Mouse (Mus musculus) kidney, postnatal 14 days (tissue): ENCODE data around the gene Scp2.
A peak's percentile ranks its signal among the peaks of the same experiment; 100 is the strongest.
"Not testable (repeated sequence)": the region's sequence is repeated elsewhere in the genome, so short reads cannot be mapped to it uniquely, and the experiment has no call there.

Experiments
- DNase-seq: peaks from one replicate; pipeline ENCODE4 v3.0.0; 2022; ENCODE audit warnings: mixed read lengths

Gene Scp2

GRCm38 (mm10) chr4:108144880-108145279 is at the start of gene Scp2:
Scp2 (minus strand) TSS chr4:108144998.
- DNase-seq, result peak; percentile 30

GRCm38 (mm10) chr4:108192821-108193323 is 48.1 kb upstream of the Scp2 start:
- no peak for DNase-seq

- DNase-seq, result no peak
Observed at GRCm38 (mm10) chr4:108182278-108182677, 37.5 kb upstream of the Scp2 start.

- no peak for DNase-seq
Observed at GRCm38 (mm10) chr4:108168056-108168455, 23.3 kb upstream of the Scp2 start.

GRCm38 (mm10) chr4:108166874-108167273 is 22.1 kb upstream of the Scp2 start:
- DNase-seq, result no peak

GRCm38 (mm10) chr4:108165152-108165895 is 20.5 kb upstream of the Scp2 start, which contains the start of gene Echdc2:
Echdc2 (plus strand) TSS chr4:108165437.
- DNase-seq, result peak; percentile 54

- DNase-seq, result no peak
Observed at GRCm38 (mm10) chr4:108163291-108163690, 18.5 kb upstream of the Scp2 start.

- DNase-seq, result no peak
Observed at GRCm38 (mm10) chr4:108161936-108162335, 17.1 kb upstream of the Scp2 start.

- DNase-seq, result not testable (repeated sequence)
Observed at GRCm38 (mm10) chr4:108155141-108155540, 10.3 kb upstream of the Scp2 start.

GRCm38 (mm10) chr4:108145554-108145953 is 756 bp upstream of the Scp2 start:
- DNase-seq, result not testable (repeated sequence)

GRCm38 (mm10) chr4:108143778-108144177 is 1.0 kb downstream of the Scp2 start:
- peak; percentile 61 for DNase-seq

GRCm38 (mm10) chr4:108143178-108143577 is 1.6 kb downstream of the Scp2 start:
- DNase-seq, result not testable (repeated sequence)

GRCm38 (mm10) chr4:108136938-108137337 is 7.9 kb downstream of the Scp2 start:
- DNase-seq, result no peak

- DNase-seq, result no peak
Observed at GRCm38 (mm10) chr4:108130452-108130851, 14.3 kb downstream of the Scp2 start.

- DNase-seq, result no peak
Observed at GRCm38 (mm10) chr4:108128339-108128738, 16.5 kb downstream of the Scp2 start.

- DNase-seq, result no peak
Observed at GRCm38 (mm10) chr4:108127516-108127915, 17.3 kb downstream of the Scp2 start.

- DNase-seq, result no peak
Observed at GRCm38 (mm10) chr4:108126260-108126659, 18.5 kb downstream of the Scp2 start.

- no peak for DNase-seq
Observed at GRCm38 (mm10) chr4:108124104-108124503, 20.7 kb downstream of the Scp2 start.

- DNase-seq, result peak; percentile 93
Observed at GRCm38 (mm10) chr4:108117924-108118876, 26.6 kb downstream of the Scp2 start.

GRCm38 (mm10) chr4:108117488-108117887 is 27.3 kb downstream of the Scp2 start:
- no peak for DNase-seq

GRCm38 (mm10) chr4:108116466-108116865 is 28.3 kb downstream of the Scp2 start:
- DNase-seq, result no peak

- no peak for DNase-seq
Observed at GRCm38 (mm10) chr4:108110706-108111105, 34.1 kb downstream of the Scp2 start.

- no peak for DNase-seq
Observed at GRCm38 (mm10) chr4:108109728-108110127, 35.1 kb downstream of the Scp2 start.
